Mouse (Mus musculus): ENCODE measurements around the gene Hist1h3i. TPM values are rescaled to one million over a fixed set of nuclear protein-coding genes. Genes with fewer than 3 reads are reported as not detected.
A peak's percentile ranks its signal among the peaks of the same experiment; 100 is the strongest.
"Not testable (repeated sequence)": the region's sequence is repeated elsewhere in the genome, so short reads cannot be mapped to it uniquely, and the experiment has no call there.

The Hist1h3i gene
- polyA plus RNA-seq (2015; fragmentation: Nextera tagmentation; extraction: Ambion mirVana), result 103 and 124 TPM in 2 replicates

DNA sequence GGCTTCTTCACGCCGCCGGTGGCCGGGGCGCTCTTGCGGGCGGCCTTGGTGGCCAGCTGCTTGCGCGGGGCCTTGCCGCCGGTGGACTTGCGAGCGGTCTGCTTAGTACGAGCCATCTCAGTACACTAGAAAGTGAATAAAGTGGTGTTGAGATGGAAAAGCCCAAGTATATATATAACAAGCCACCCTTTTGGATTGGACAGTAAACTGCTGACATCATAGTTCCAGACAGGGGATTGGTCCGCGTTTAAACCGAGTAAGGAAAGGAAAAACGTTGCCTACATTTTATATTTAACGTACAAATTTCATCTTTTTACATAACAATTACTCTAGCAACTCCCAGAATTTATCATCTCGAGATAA lies at the start of gene Hist1h3i:
Hist1h3i (minus strand) TSS at position 116 of the 363 bp plus-strand sequence.
- peak within 1 kb of the TSS; percentile 69 for H3K4me2 ChIP-seq (ENCODE audit: low read depth, low read length)
- no peaks in the 10 kb centered on the region for H3K27me3 ChIP-seq (ENCODE audit: control insufficient read depth, insufficient read depth, low read depth, low read length)
- under 1% methylated on average over 11 of the region's 20 CpGs for WGBS
- ATAC-seq (ENCODE audit: low read depth), result peak; percentile 69
- H3K36me3 ChIP-seq (ENCODE audit: control insufficient read depth, insufficient read depth, low read length), result no peaks in the 10 kb centered on the region
- peak within 1 kb of the TSS; percentile 94 for H3K27ac ChIP-seq (ENCODE audit: low read length)
- peak within 1 kb of the TSS; percentile 61 for H3K9ac ChIP-seq (ENCODE audit: low read length)
- H3K4me3 ChIP-seq (ENCODE audit: low read length), result peak within 1 kb of the TSS; percentile 41
- H3K4me1 ChIP-seq (replicated peaks; ENCODE audit: control insufficient read depth, insufficient read depth, low read length), result peaks cover 32% of the 10 kb centered on the region
- no peaks in the 10 kb centered on the region for H3K9me3 ChIP-seq (ENCODE audit: control insufficient read depth, low read length)

DNA sequence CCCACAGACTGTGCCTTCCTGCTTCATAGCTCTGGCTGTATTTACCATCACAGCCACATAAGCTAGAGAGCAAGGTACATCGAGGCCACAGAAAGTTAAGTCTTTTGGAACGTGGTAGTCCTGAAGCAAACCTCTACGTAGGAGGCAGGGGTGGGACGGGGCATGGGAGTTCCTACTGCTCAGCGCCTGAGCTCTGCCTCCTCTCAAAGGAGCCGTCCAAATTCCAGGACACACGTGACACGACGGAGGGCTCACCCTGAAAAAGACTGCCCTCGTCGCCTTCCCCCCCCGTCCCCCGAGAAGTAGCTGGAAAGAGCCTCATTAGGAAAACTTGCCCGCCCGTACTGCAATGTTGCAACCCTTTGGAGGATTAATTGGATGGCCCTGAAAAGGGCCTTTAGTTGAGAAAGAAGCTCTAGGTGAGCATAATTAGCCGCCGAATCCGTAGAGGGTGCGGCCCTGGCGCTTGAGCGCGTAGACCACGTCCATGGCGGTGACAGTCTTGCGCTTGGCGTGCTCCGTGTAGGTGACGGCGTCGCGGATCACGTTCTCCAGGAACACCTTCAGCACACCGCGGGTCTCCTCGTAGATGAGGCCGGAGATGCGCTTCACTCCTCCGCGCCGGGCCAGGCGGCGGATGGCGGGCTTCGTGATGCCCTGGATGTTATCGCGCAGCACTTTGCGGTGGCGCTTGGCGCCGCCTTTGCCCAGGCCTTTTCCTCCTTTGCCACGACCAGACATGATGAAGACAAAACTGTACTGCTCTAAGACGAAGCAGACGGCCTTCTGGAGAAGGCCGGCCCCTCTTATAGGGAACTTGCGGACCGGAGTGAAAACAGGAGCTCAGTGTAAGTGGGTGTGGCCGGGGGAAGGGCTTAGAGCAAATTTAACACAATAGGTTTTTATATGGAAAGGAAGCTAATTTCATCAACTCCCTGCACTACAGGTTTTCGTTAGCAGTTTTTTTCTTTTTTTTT lies 48.5 kb upstream of the Hist1h3i start, which contains the start of gene Hist1h4n:
Hist1h4n (minus strand) TSS at position 779 of the 977 bp plus-strand sequence.
- not testable (repeated sequence) for H3K4me1 ChIP-seq (replicated peaks; ENCODE audit: control insufficient read depth, insufficient read depth, low read length); H3K9ac ChIP-seq (ENCODE audit: low read length); H3K36me3 ChIP-seq (ENCODE audit: control insufficient read depth, insufficient read depth, low read length); H3K9me3 ChIP-seq (ENCODE audit: control insufficient read depth, low read length); H3K27me3 ChIP-seq (ENCODE audit: control insufficient read depth, insufficient read depth, low read depth, low read length)
- 2% methylated on average over 19 of the region's 58 CpGs for WGBS
- peak within 1 kb of the TSS; percentile 35 for H3K4me2 ChIP-seq (ENCODE audit: low read depth, low read length)
- peak; percentile 86 for ATAC-seq (ENCODE audit: low read depth)
- 0 out of 2 replicates have a peak within 1 kb of the TSS, but pooled peaks have one; percentile 46 for H3K27ac ChIP-seq (ENCODE audit: low read length)
- 0 out of 2 replicates have a peak within 1 kb of the TSS, but pooled peaks have one; percentile 15 for H3K4me3 ChIP-seq (ENCODE audit: low read length)

DNA sequence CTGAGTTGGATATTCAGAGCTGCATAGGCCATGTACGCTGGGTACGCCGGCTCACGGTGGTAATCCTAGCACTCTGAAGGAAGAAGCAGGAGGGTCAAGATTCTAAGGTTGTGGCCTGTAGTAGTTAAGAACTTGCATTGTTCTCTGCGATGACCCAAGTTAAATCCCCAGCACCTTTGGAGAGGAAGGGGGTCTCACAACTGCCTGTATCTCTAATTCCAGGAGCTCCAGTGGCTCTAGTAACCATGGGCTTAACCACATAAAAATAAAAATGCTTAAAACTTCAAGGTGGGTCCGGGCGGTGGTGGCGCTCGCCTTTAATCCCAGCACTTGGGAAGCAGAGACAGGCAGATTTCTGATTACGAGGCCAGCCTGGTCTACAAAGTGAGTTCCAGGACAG lies 47.2 kb upstream of the Hist1h3i start:
- no peak for ATAC-seq (ENCODE audit: low read depth)
- Histone ChIP-seq H3K27me3 (ENCODE audit: control insufficient read depth, insufficient read depth, low read depth, low read length) (no peaks in the 10 kb centered on the region), H3K4me2 (ENCODE audit: low read depth, low read length) (no peak overlapping the region), H3K9ac (ENCODE audit: low read length) (no peak overlapping the region), H3K4me1 (replicated peaks; ENCODE audit: control insufficient read depth, insufficient read depth, low read length) (no peaks in the 10 kb centered on the region), H3K9me3 (ENCODE audit: control insufficient read depth, low read length) (no peaks in the 10 kb centered on the region), H3K36me3 (ENCODE audit: control insufficient read depth, insufficient read depth, low read length) (no peaks in the 10 kb centered on the region), H3K27ac (ENCODE audit: low read length) (peak overlapping the region; percentile 8; the same call in 1 of the 2 replicates), H3K4me3 (ENCODE audit: low read length) (no peak overlapping the region)
- WGBS, result 80% methylated on average over 10 of the region's 10 CpGs

DNA sequence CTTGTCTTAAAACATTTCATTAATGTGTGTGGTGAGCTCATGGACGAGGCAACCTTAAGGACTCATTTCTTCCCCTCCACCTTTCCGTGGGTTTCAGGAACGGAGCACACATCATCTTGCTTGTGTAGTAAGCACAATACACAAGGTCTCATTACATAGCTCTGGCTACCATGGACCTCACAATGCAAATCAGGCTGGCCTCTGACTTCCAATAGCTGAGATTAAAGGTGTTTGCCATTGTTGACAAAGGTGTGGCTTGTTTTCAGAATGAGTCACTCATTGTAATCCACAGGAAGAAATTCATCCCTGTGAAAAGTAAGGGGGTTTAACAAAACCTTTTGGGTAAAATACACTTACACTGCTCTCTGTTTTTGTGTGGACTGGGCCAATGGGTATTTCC lies 45.3 kb upstream of the Hist1h3i start:
- Histone ChIP-seq H3K4me2 (ENCODE audit: low read depth, low read length) (no peak overlapping the region), H3K36me3 (ENCODE audit: control insufficient read depth, insufficient read depth, low read length) (no peaks in the 10 kb centered on the region), H3K9ac (ENCODE audit: low read length) (no peak overlapping the region), H3K27me3 (ENCODE audit: control insufficient read depth, insufficient read depth, low read depth, low read length) (no peaks in the 10 kb centered on the region), H3K9me3 (ENCODE audit: control insufficient read depth, low read length) (no peaks in the 10 kb centered on the region), H3K4me1 (replicated peaks; ENCODE audit: control insufficient read depth, insufficient read depth, low read length) (no peaks in the 10 kb centered on the region), H3K27ac (ENCODE audit: low read length) (no peak overlapping the region), H3K4me3 (ENCODE audit: low read length) (no peak overlapping the region)
- ATAC-seq (ENCODE audit: low read depth), result no peak
- WGBS, result 69% methylated on average over 3 of the region's 3 CpGs

DNA sequence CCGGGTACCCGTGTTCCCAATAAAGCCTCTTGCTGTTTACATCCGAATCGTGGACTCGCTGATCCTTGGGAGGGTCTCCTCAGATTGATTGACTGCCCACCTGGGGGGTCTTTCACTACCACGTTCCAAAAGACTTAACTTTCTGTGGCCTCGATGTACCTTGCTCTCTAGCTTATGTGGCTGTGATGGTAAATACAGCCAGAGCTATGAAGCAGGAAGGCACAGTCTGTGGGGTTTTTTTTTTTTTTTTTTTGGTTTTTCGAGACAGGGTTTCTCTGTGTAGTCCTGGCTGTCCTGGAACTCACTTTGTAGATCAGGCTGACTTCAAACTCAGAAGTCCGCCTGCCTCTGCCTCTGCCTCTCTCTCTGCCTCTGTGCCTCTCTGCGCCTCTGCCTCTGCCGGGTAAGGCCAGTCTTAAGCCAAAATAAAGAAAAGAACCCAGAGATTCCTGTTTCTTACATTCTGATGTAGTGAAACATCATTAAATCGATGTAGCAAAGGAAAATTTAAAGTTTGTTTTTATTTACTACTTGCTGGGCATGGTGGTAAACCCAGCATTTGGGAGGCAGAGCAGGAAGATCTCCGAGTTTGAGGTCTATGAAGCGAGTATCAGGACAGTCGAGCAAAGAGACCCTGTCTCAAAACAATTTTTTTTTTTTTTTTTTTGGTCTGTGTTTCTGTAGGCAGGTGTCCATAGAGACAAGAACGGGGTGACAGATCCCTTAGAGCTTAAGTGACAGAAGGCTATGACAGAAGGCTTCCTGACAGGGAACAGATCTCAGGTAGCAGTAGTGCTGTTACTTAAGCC lies 37.1 kb upstream of the Hist1h3i start:
- not testable (repeated sequence) for H3K27me3 ChIP-seq (ENCODE audit: control insufficient read depth, insufficient read depth, low read depth, low read length); H3K4me3 ChIP-seq (ENCODE audit: low read length); ATAC-seq (ENCODE audit: low read depth); H3K36me3 ChIP-seq (ENCODE audit: control insufficient read depth, insufficient read depth, low read length); H3K27ac ChIP-seq (ENCODE audit: low read length); H3K9ac ChIP-seq (ENCODE audit: low read length); H3K9me3 ChIP-seq (ENCODE audit: control insufficient read depth, low read length); H3K4me2 ChIP-seq (ENCODE audit: low read depth, low read length); H3K4me1 ChIP-seq (replicated peaks; ENCODE audit: control insufficient read depth, insufficient read depth, low read length)
- 65% methylated on average over 6 of the region's 16 CpGs for WGBS

DNA sequence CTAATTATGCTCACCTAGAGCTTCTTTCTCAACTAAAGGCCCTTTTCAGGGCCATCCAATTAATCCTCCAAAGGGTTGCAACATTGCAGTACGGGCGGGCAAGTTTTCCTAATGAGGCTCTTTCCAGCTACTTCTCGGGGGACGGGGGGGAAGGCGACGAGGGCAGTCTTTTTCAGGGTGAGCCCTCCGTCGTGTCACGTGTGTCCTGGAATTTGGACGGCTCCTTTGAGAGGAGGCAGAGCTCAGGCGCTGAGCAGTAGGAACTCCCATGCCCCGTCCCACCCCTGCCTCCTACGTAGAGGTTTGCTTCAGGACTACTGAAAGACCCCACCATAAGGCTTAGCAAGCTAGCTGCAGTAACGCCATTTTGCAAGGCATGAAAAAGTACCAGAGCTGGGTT lies 28.9 kb upstream of the Hist1h3i start:
- Histone ChIP-seq H3K27ac (ENCODE audit: low read length) (peak overlapping the region; percentile 49), H3K4me3 (ENCODE audit: low read length) (0 out of 2 replicates have a peak overlapping the region, but pooled peaks have one; percentile 13), H3K4me2 (ENCODE audit: low read depth, low read length) (0 out of 2 replicates have a peak overlapping the region, but pooled peaks have one; percentile 35)
- under 1% methylated on average over 11 of the region's 14 CpGs for WGBS
- not testable (repeated sequence) for H3K4me1 ChIP-seq (replicated peaks; ENCODE audit: control insufficient read depth, insufficient read depth, low read length); H3K27me3 ChIP-seq (ENCODE audit: control insufficient read depth, insufficient read depth, low read depth, low read length); H3K9me3 ChIP-seq (ENCODE audit: control insufficient read depth, low read length); H3K9ac ChIP-seq (ENCODE audit: low read length); H3K36me3 ChIP-seq (ENCODE audit: control insufficient read depth, insufficient read depth, low read length)
- ATAC-seq (ENCODE audit: low read depth), result peak; percentile 57

DNA sequence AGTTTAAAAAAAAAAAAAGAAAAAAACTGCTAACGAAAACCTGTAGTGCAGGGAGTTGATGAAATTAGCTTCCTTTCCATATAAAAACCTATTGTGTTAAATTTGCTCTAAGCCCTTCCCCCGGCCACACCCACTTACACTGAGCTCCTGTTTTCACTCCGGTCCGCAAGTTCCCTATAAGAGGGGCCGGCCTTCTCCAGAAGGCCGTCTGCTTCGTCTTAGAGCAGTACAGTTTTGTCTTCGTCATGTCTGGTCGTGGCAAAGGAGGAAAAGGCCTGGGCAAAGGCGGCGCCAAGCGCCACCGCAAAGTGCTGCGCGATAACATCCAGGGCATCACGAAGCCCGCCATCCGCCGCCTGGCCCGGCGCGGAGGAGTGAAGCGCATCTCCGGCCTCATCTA lies 28.4 kb upstream of the Hist1h3i start, which contains the start of gene Hist1h4m:
Hist1h4m (plus strand) TSS at position 208 of the 400 bp plus-strand sequence.
- H3K36me3 ChIP-seq (ENCODE audit: control insufficient read depth, insufficient read depth, low read length); H3K4me1 ChIP-seq (replicated peaks; ENCODE audit: control insufficient read depth, insufficient read depth, low read length); H3K9me3 ChIP-seq (ENCODE audit: control insufficient read depth, low read length); H3K27me3 ChIP-seq (ENCODE audit: control insufficient read depth, insufficient read depth, low read depth, low read length); H3K9ac ChIP-seq (ENCODE audit: low read length): not testable (repeated sequence)
- Histone ChIP-seq H3K4me3 (ENCODE audit: low read length) (0 out of 2 replicates have a peak within 1 kb of the TSS, but pooled peaks have one; percentile 13), H3K4me2 (ENCODE audit: low read depth, low read length) (0 out of 2 replicates have a peak within 1 kb of the TSS, but pooled peaks have one; percentile 35), H3K27ac (ENCODE audit: low read length) (peak within 1 kb of the TSS; percentile 49)
- ATAC-seq (ENCODE audit: low read depth), result peak; percentile 67
- WGBS, result no CpG with 5 or more reads among the region's 24 CpGs

DNA sequence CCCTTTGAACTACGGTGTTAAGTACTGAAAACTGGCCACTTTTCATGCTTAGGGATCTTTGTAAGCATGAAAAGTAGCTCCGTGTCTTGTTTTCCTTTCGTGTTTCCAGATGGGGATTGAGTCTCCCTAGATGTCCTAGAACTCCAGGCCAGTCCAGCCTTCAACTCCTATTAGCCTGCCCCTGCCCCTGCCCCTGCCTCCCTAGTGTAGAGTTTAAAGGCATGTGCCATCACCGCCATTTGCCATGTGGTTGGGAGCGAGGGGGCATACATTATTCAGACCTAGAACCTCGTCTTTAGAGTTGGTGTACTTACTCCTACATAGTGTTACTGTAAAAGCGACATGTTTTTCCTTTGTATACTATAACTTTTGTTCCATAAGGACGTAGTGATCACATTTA lies 27.9 kb upstream of the Hist1h3i start:
- not testable (repeated sequence) for H3K27ac ChIP-seq (ENCODE audit: low read length); H3K4me1 ChIP-seq (replicated peaks; ENCODE audit: control insufficient read depth, insufficient read depth, low read length); H3K9ac ChIP-seq (ENCODE audit: low read length); H3K36me3 ChIP-seq (ENCODE audit: control insufficient read depth, insufficient read depth, low read length); H3K9me3 ChIP-seq (ENCODE audit: control insufficient read depth, low read length); H3K4me2 ChIP-seq (ENCODE audit: low read depth, low read length); H3K27me3 ChIP-seq (ENCODE audit: control insufficient read depth, insufficient read depth, low read depth, low read length); H3K4me3 ChIP-seq (ENCODE audit: low read length)
- peak; percentile 15 for ATAC-seq (ENCODE audit: low read depth)
- WGBS, result no CpG with 5 or more reads among the region's 8 CpGs

DNA sequence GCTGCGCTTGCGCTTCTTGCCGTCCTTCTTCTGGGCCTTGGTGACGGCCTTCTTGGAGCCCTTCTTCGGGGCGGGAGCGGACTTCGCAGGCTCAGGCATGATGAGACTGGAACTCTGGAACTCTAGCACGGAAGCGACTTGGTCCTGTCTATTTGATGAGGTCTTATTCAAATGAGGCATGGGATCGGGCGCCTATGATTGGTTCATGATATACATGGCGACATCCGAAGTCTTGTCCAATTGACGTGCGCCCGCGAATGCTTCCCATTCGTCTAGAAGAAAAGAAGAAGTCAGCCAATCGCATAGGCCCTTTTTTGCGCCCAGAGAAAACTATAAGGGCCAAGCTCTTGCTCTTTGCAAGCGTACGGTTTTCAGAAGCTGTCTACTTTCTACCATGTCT lies 26.9 kb upstream of the Hist1h3i start, which contains the start of the genes Hist1h2bq and Hist1h2ao:
Hist1h2bq (minus strand) TSS at position 125 of the 400 bp plus-strand sequence.
Hist1h2ao (plus strand) TSS at position 393 of the 400 bp plus-strand sequence.
- H3K4me1 ChIP-seq (replicated peaks; ENCODE audit: control insufficient read depth, insufficient read depth, low read length); H3K4me2 ChIP-seq (ENCODE audit: low read depth, low read length); H3K9ac ChIP-seq (ENCODE audit: low read length); H3K4me3 ChIP-seq (ENCODE audit: low read length); H3K27ac ChIP-seq (ENCODE audit: low read length); H3K36me3 ChIP-seq (ENCODE audit: control insufficient read depth, insufficient read depth, low read length); H3K27me3 ChIP-seq (ENCODE audit: control insufficient read depth, insufficient read depth, low read depth, low read length); H3K9me3 ChIP-seq (ENCODE audit: control insufficient read depth, low read length): not testable (repeated sequence)
- ATAC-seq (ENCODE audit: low read depth), result peak; percentile 96
- WGBS, result no CpG with 5 or more reads among the region's 23 CpGs
